Mouse (Mus musculus): ENCODE measurements at regions not wholly inside any gene's neighbourhood (a gene's known extent, or its start where the extent isn't known, plus 50 kb on each side); places are given as distances from the start of the nearest gene placed in this dataset.
A peak's percentile ranks its signal among the peaks of the same experiment; 100 is the strongest.

GRCm38 (mm10) chr2:133279275-133279674 lies 272.7 kb upstream of the Bmp2 start:
- no peak overlapping the region for H3K9ac ChIP-seq (ENCODE audit: low read length)
- H3K4me2 ChIP-seq (ENCODE audit: low read depth, low read length): no peak overlapping the region
- 93% methylated on average over 4 of the region's 4 CpGs for WGBS
- no peak for ATAC-seq (ENCODE audit: low read depth)
- H3K9me3 ChIP-seq (ENCODE audit: control insufficient read depth, low read length): no peaks in the 10 kb centered on the region
- H3K4me1 ChIP-seq (replicated peaks; ENCODE audit: control insufficient read depth, insufficient read depth, low read length): peaks cover 2% of the 10 kb centered on the region; the same call in 1 of the 2 replicates
- no peak overlapping the region for H3K27ac ChIP-seq (ENCODE audit: low read length)
- H3K27me3 ChIP-seq (ENCODE audit: control insufficient read depth, insufficient read depth, low read depth, low read length): no peaks in the 10 kb centered on the region
- no peaks in the 10 kb centered on the region for H3K36me3 ChIP-seq (ENCODE audit: control insufficient read depth, insufficient read depth, low read length)
- H3K4me3 ChIP-seq (ENCODE audit: low read length): no peak overlapping the region

- peak; percentile 75 for ATAC-seq (ENCODE audit: low read depth)
- H3K36me3 ChIP-seq (ENCODE audit: control insufficient read depth, insufficient read depth, low read length): no peaks in the 10 kb centered on the region
- H3K4me3 ChIP-seq (ENCODE audit: low read length): no peak overlapping the region
- no peaks in the 10 kb centered on the region for H3K27me3 ChIP-seq (ENCODE audit: control insufficient read depth, insufficient read depth, low read depth, low read length)
- H3K9ac ChIP-seq (ENCODE audit: low read length): no peak overlapping the region
- H3K9me3 ChIP-seq (ENCODE audit: control insufficient read depth, low read length): no peaks in the 10 kb centered on the region
- 43% methylated on average over 5 of the region's 5 CpGs for whole genome bisulfite sequencing
- H3K4me2 ChIP-seq (ENCODE audit: low read depth, low read length): no peak overlapping the region
- no peak overlapping the region for H3K27ac ChIP-seq (ENCODE audit: low read length)
- no peaks in the 10 kb centered on the region for H3K4me1 ChIP-seq (replicated peaks; ENCODE audit: control insufficient read depth, insufficient read depth, low read length)
Observed at GRCm38 (mm10) chr2:133282692-133283091, 269.3 kb upstream of the Bmp2 start.

- no peaks in the 10 kb centered on the region for H3K36me3 ChIP-seq (ENCODE audit: control insufficient read depth, insufficient read depth, low read length)
- ATAC-seq (ENCODE audit: low read depth): peak; percentile 83
- H3K4me3 ChIP-seq (ENCODE audit: low read length): no peak overlapping the region
- H3K27me3 ChIP-seq (ENCODE audit: control insufficient read depth, insufficient read depth, low read depth, low read length): no peaks in the 10 kb centered on the region
- no peaks in the 10 kb centered on the region for H3K4me1 ChIP-seq (replicated peaks; ENCODE audit: control insufficient read depth, insufficient read depth, low read length)
- no peak overlapping the region for H3K27ac ChIP-seq (ENCODE audit: low read length)
- no peak overlapping the region for H3K9ac ChIP-seq (ENCODE audit: low read length)
- H3K4me2 ChIP-seq (ENCODE audit: low read depth, low read length): no peak overlapping the region
- no peaks in the 10 kb centered on the region for H3K9me3 ChIP-seq (ENCODE audit: control insufficient read depth, low read length)
- 25% methylated on average over 1 of the region's 1 CpGs for WGBS
Observed at GRCm38 (mm10) chr2:133283709-133284108, 268.2 kb upstream of the Bmp2 start.

- Histone ChIP-seq H3K36me3 (ENCODE audit: control insufficient read depth, insufficient read depth, low read length) (no peaks in the 10 kb centered on the region), H3K9ac (ENCODE audit: low read length) (no peak overlapping the region), H3K4me1 (replicated peaks; ENCODE audit: control insufficient read depth, insufficient read depth, low read length) (no peaks in the 10 kb centered on the region), H3K27me3 (ENCODE audit: control insufficient read depth, insufficient read depth, low read depth, low read length) (no peaks in the 10 kb centered on the region), H3K9me3 (ENCODE audit: control insufficient read depth, low read length) (no peaks in the 10 kb centered on the region), H3K27ac (ENCODE audit: low read length) (no peak overlapping the region), H3K4me2 (ENCODE audit: low read depth, low read length) (no peak overlapping the region), H3K4me3 (ENCODE audit: low read length) (no peak overlapping the region)
- no peak for ATAC-seq (ENCODE audit: low read depth)
- WGBS: 55% methylated on average over 7 of the region's 7 CpGs
Observed at GRCm38 (mm10) chr2:133294136-133294535, 257.8 kb upstream of the Bmp2 start.

GRCm38 (mm10) chr2:133305936-133306335 lies 246.0 kb upstream of the Bmp2 start:
- 47% methylated on average over 3 of the region's 3 CpGs for WGBS
- H3K4me2 ChIP-seq (ENCODE audit: low read depth, low read length): no peak overlapping the region
- no peak for ATAC-seq (ENCODE audit: low read depth)
- no peak overlapping the region for H3K27ac ChIP-seq (ENCODE audit: low read length)
- no peaks in the 10 kb centered on the region for H3K4me1 ChIP-seq (replicated peaks; ENCODE audit: control insufficient read depth, insufficient read depth, low read length)
- H3K9ac ChIP-seq (ENCODE audit: low read length): no peak overlapping the region
- no peak overlapping the region for H3K4me3 ChIP-seq (ENCODE audit: low read length)
- H3K27me3 ChIP-seq (ENCODE audit: control insufficient read depth, insufficient read depth, low read depth, low read length): no peaks in the 10 kb centered on the region
- no peaks in the 10 kb centered on the region for H3K9me3 ChIP-seq (ENCODE audit: control insufficient read depth, low read length)
- no peaks in the 10 kb centered on the region for H3K36me3 ChIP-seq (ENCODE audit: control insufficient read depth, insufficient read depth, low read length)

GRCm38 (mm10) chr2:133311001-133311400 lies 241.0 kb upstream of the Bmp2 start:
- Histone ChIP-seq H3K36me3 (ENCODE audit: control insufficient read depth, insufficient read depth, low read length) (no peaks in the 10 kb centered on the region), H3K9ac (ENCODE audit: low read length) (no peak overlapping the region), H3K27ac (ENCODE audit: low read length) (no peak overlapping the region), H3K9me3 (ENCODE audit: control insufficient read depth, low read length) (no peaks in the 10 kb centered on the region), H3K4me3 (ENCODE audit: low read length) (no peak overlapping the region), H3K27me3 (ENCODE audit: control insufficient read depth, insufficient read depth, low read depth, low read length) (no peaks in the 10 kb centered on the region), H3K4me2 (ENCODE audit: low read depth, low read length) (no peak overlapping the region), H3K4me1 (replicated peaks; ENCODE audit: control insufficient read depth, insufficient read depth, low read length) (no peaks in the 10 kb centered on the region)
- no peak for ATAC-seq (ENCODE audit: low read depth)
- WGBS: 23% methylated on average over 1 of the region's 1 CpGs

- no peak overlapping the region for H3K4me3 ChIP-seq (ENCODE audit: low read length)
- H3K27me3 ChIP-seq (ENCODE audit: control insufficient read depth, insufficient read depth, low read depth, low read length): no peaks in the 10 kb centered on the region
- H3K9me3 ChIP-seq (ENCODE audit: control insufficient read depth, low read length): no peaks in the 10 kb centered on the region
- no peaks in the 10 kb centered on the region for H3K36me3 ChIP-seq (ENCODE audit: control insufficient read depth, insufficient read depth, low read length)
- H3K9ac ChIP-seq (ENCODE audit: low read length): no peak overlapping the region
- no peak overlapping the region for H3K27ac ChIP-seq (ENCODE audit: low read length)
- no peak overlapping the region for H3K4me2 ChIP-seq (ENCODE audit: low read depth, low read length)
- 46% methylated on average over 6 of the region's 6 CpGs for WGBS
- H3K4me1 ChIP-seq (replicated peaks; ENCODE audit: control insufficient read depth, insufficient read depth, low read length): 0 out of 2 replicates have a peak, but pooled peaks cover 1% of the 10 kb centered on the region
- no peak for ATAC-seq (ENCODE audit: low read depth)
Observed at GRCm38 (mm10) chr2:133326290-133327050, 225.5 kb upstream of the Bmp2 start.

GRCm38 (mm10) chr2:133327653-133328052 lies 224.3 kb upstream of the Bmp2 start:
- H3K36me3 ChIP-seq (ENCODE audit: control insufficient read depth, insufficient read depth, low read length): no peaks in the 10 kb centered on the region
- no peaks in the 10 kb centered on the region for H3K9me3 ChIP-seq (ENCODE audit: control insufficient read depth, low read length)
- H3K4me1 ChIP-seq (replicated peaks; ENCODE audit: control insufficient read depth, insufficient read depth, low read length): 0 out of 2 replicates have a peak, but pooled peaks cover 2% of the 10 kb centered on the region
- H3K27ac ChIP-seq (ENCODE audit: low read length): no peak overlapping the region
- H3K4me2 ChIP-seq (ENCODE audit: low read depth, low read length): no peak overlapping the region
- no peak overlapping the region for H3K9ac ChIP-seq (ENCODE audit: low read length)
- WGBS: 9% methylated on average over 2 of the region's 2 CpGs
- ATAC-seq (ENCODE audit: low read depth): no peak
- no peak overlapping the region for H3K4me3 ChIP-seq (ENCODE audit: low read length)
- H3K27me3 ChIP-seq (ENCODE audit: control insufficient read depth, insufficient read depth, low read depth, low read length): no peaks in the 10 kb centered on the region

- H3K9ac ChIP-seq (ENCODE audit: low read length): no peak overlapping the region
- no peaks in the 10 kb centered on the region for H3K36me3 ChIP-seq (ENCODE audit: control insufficient read depth, insufficient read depth, low read length)
- 0 out of 2 replicates have a peak, but pooled peaks cover 2% of the 10 kb centered on the region for H3K4me1 ChIP-seq (replicated peaks; ENCODE audit: control insufficient read depth, insufficient read depth, low read length)
- H3K9me3 ChIP-seq (ENCODE audit: control insufficient read depth, low read length): no peaks in the 10 kb centered on the region
- no peak overlapping the region for H3K4me3 ChIP-seq (ENCODE audit: low read length)
- WGBS: 74% methylated on average over 9 of the region's 9 CpGs
- H3K27ac ChIP-seq (ENCODE audit: low read length): no peak overlapping the region
- no peak overlapping the region for H3K4me2 ChIP-seq (ENCODE audit: low read depth, low read length)
- no peaks in the 10 kb centered on the region for H3K27me3 ChIP-seq (ENCODE audit: control insufficient read depth, insufficient read depth, low read depth, low read length)
- no peak for ATAC-seq (ENCODE audit: low read depth)
Observed at GRCm38 (mm10) chr2:133336177-133336901, 215.6 kb upstream of the Bmp2 start.

Data from lung, embryonic 16.5 days (tissue).